Mouse (Mus musculus) spleen, adult 12 weeks (tissue): Measurements from ENCODE around the gene Mpp2.

ENCODE experiments used
- DNase-seq: peaks from one replicate; pipeline ENCODE4 v3.0.0; 2022; ENCODE audit warnings: low spot score

The Mpp2 gene

DNA sequence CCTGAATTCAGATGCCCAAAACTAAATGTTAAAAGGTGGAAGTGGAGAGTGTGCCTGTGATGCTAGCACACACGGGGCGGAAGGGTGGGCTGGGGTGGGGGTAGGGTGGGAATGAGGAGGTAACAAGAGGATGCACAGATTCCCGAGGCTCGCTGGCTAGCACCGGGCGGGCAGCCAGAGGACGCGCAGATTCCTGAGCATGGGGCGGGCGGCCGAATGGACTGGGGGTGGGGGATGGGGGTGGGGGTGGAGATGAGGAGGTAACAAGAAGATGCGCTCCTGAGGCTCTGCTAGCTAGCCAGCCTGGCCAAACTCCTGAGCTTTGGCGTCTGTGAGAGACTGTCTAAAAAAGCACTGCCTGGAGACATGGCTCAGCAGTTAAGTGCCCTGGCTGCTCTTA lies 17.9 kb downstream of the Mpp2 start:
- no peak for DNase-seq

DNA sequence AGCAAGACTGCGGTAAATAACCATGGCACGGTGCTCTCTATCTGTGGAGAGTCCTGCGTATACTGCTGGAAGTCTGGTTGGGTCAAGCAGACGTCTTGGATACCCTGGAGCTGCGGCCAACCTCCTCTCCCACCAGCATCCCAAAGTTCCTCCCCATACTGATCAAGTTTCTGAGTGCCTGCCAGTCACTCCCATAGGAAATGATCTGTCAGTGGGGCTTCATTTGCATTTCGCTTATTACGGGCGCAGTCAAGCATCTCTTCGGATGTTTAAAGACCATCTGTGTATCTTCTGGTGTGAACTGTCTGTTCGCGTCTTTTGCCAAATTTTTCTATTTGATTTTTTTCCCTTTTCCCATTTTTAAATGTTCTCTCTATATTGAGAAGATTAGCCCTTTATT lies 18.7 kb downstream of the Mpp2 start:
- no peak for DNase-seq

DNA sequence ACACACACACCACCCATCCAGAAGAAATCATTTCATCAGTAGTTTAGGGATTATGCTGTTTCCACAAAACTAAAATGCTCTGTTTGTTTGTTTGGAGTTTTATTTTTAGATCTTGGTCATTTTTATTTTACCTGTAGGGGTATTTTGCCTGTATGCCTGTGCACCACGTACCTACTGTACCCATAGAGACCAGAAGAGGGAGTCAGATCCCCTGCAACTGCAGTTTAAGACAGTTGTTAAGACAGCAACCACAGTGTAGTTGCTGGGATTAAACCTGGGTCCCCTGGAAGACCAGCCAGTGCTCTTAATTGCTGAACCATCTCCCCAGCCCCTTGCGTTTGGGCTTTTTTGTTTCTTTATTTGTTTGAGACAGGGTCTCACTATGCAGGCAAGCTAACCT lies 19.3 kb downstream of the Mpp2 start:
- DNase-seq = no peak

DNA sequence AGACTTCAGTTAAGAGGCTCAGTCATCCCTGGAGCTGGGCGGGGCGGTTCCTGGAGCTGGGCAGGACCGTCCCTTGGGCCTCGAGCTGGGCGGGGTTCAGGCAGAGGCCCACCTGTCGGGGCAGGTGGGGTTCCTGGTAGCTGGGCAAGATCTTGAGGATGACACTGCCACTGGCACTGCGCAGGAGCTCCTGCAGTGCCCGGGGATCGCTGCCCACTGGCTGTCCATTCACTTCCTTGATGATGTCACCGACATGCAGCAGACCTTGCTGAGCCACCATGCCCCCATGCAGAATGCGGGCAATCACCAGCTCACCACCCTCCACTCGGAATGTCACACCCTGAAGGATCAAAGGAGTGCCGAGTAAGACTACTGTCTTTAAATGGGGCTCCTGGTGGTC lies 25.2 kb downstream of the Mpp2 start:
- no peak for DNase-seq

DNA sequence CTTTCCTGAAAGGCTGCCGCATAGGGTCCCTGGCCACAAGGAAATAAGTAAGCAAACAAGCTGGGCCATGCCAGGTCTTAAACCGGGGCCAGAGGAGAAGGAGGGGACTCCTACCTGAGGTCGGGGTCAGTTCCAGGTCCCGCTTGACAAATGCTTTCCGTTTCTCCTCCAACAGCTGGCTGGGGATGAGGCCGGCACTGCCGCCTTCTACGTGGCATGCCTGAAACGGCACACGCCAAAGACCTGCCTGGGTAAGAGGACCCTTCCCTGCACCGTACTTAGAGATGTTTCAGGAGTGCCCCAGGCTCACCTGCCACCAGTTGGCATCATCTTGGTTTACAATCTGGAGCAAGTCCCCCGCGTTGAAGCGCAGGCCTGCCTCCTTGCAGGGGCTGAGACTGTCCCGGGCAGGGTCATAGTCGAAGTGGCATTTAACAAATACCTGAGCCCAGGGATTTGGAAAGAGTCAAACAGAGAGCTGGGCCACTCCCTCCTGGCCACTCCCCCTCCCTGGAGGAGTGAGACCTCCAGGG lies 26.3 kb downstream of the Mpp2 start:
- no peak for DNase-seq

DNA sequence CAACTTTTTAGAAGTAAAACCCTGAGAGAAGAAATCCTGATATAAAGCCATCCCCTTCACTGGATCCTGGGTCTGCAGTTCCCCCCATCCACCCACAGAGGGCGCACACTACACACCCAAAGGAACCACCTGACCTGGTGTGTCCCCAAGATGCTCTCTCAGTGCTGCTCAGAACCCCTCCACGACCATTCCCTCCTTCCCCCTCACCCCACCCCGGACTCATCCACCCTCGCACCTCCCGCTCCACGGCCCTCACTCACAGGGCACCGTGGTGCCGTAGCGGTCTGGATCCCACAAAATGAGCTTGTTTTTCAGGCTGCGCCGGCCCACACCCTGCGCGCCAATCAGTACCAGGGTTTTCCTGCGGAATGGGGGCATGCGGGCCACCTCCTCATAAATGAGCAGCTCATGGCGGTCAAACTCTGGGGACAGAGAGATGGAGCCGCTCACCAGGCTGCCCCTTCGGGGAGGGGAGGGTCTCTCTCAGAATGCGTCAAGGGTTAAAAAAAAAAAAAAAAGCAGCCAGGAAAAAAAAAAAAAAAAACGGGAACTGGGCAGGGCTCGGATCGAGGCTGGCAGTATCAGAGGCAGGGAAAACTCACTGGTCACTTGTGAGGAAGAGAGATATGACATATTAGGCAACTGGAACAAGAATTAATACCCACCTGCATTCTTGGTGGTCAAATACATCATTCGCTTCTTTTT lies 26.9 kb downstream of the Mpp2 start:
- DNase-seq = peak; percentile 63

DNA sequence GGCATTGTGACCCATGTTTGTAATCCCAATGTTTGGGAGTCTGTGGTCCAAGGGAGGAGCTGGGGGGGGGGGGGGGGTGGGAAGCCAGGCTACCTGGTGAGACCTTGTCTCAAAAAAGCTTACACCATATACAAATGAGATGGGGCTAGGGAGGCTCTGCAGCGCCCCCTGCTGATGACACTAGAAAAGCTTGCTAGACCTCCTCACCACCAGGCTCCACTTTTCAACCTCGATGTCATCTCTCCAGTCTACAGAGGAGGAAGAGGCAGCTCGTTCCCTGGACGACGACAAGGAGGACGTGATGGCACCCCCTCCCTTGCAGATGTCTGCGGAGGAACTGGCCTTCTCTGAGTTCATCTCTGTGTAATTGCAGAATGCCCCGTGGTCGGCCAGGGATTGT lies 34.5 kb downstream of the Mpp2 start:
- no peak for DNase-seq

DNA sequence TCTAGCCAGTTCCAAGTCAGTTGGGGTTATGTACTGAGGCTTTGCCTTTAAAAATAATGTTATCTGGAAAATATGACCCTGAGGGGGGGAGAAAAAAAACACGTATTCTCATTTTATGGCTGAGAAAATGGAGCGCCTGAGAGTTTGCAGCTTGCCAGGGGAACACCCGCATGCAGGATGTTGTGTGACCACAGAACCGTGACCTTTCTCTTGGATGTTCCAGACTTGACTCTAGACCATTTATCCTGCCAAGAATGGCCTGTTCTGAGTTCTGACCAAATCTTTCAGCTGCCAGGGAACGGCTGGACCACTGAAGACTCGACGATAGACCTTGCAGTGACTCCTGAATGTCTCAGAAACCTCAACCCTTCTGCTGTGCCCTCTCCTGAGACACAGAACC lies 35.1 kb downstream of the Mpp2 start:
- no peak for DNase-seq

DNA sequence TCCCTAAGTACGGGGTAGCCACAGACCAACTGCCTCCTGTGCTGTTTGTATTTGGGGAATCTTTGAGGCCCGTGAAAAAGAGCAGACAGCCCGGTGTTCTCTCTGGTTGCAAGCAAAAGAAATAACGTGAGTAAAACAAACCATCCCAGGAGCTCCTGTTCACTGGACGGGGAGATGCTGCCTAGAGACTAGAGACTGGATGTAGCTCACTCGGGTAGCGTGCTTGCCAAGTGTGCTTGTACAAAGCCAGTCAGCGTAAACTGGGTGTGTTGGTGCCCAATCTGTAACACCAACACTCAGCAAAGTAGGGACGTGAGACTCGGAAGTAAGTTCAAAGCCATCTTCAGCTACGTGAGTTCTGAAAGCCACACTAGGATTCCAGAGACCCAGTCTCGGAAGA lies 35.6 kb downstream of the Mpp2 start:
- no peak for DNase-seq

DNA sequence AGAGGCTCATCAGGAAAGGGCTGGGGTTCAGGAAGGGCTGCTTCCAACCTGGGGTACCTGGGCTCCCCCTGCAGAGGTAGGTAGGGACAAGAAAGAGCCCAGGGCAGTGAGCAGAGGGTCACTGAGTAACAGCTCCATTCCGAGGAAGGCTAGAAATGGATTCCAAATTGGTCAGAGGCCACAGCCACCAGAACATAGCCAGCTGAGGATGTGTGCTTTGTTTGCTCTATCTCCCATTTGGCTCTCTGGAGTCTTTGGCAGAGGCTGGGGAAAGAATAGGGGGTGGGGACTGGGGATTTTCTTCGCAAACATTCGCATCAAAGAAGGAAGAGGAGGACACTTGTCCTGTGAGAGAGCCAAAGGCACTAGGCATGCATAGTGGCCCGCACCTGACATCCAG lies 36.4 kb downstream of the Mpp2 start:
- DNase-seq = no peak

DNA sequence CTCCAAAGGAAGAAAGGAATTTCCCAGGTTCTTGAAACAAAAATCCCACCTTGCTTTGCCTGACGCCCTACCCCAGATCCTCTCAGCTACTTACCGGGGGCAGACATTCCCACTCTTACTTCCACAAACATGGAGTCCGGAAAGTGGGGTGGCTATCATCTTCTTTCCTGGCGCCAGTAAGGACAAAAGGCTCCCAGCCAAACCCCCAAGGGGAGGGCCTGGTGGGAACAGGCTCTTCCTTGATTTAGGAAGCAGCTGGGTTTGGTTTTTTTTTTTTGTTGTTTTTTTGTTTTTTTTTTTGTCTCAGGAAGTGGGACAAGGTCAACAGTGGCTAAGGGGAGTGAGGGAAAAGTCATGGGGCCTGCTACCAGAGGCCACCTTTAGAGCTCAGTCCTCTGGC lies 36.8 kb downstream of the Mpp2 start:
- DNase-seq = no peak

DNA sequence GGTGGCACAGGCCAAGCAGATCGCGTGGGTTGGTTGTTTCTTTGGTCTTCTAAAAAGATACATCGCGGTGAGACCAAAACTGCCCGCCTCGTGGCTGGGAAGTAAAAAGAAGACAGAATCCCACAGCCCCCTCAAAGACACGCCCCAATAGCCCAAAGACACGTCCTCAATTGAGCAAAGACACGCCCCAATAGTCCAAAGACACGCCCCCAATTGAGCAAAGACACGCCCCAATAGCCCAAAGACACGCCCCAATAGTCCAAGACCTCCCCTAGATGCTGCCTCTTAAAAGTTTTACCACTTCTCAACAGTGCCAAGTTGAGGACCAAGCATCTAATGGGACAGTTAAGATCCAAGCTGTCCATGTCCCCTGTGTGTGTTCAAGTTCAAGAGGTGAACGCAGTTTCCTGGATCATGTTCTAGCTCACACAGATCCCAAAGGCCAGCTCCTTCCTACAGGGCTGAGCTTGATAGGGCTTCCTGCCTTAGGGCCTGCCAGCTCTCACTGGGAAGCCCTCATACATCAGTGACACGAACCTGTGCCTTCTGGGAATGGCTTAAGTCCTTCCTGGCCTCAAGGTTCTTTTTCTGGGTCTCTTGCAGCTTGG lies 38.3 kb downstream of the Mpp2 start:
- DNase-seq = no peak

DNA sequence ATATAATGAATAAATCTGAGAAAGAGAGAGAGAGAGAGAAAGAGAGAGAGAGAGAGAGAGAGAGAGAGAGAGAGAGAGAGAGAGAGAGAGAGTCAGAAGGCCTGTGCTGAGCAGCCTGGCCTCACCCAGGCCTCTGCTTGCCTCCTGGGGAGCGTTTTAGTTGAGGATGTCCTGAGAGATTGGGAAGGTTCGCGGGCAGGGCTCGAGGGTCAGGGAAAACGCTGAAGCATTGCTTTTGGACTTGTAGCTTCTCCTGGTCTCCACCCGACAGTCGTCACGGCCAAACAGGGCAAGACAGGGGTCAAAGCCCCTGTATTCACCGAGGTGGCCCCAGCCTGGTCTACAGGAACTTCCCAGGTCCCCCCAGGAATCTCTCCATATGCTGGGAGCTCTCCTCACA lies 41.7 kb downstream of the Mpp2 start:
- DNase-seq = no peak

DNA sequence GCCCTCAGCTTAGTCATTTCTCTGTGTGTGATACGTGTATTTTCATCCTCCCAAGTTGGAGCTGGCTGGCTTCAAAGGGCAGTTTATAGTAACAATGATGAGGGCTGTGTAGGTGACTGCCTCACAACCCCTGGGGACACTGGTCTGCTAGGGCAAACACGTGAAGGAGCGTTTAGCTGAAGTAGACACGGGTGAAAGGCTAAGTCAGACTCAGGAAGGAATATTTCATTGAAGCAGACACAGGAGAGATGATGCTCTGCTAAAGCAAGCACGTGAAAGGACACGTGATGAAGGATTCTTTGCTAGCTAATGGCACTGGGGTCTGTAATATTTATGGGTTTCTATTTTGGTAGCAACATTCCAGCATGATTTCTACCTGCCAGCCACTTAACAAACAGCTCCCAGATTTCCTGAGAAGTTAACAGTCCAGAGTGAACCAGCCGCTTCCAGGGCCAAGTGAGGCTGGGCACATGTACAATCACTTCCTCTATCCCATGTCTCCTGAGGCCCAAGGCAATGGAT lies 43.6 kb downstream of the Mpp2 start:
- DNase-seq = no peak

DNA sequence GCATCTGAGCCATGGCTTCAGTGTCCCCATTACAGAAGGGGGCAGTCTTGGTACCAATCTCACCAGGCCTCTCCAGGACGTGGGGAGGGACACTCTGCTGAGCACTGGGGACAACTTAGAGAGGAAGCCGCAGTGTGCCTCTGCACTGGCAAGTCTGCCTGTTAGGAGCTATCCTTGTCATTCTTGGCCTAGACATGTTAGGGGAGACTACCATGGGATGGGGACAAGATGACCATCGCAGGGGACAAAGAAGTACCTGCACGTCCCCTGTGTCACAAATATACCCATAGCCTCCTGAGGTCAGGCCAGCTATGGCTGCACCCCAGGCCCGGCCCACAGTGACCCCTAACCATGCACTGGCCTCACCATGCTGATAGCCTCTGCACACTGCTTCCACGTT lies 44.9 kb downstream of the Mpp2 start:
- DNase-seq = no peak

DNA sequence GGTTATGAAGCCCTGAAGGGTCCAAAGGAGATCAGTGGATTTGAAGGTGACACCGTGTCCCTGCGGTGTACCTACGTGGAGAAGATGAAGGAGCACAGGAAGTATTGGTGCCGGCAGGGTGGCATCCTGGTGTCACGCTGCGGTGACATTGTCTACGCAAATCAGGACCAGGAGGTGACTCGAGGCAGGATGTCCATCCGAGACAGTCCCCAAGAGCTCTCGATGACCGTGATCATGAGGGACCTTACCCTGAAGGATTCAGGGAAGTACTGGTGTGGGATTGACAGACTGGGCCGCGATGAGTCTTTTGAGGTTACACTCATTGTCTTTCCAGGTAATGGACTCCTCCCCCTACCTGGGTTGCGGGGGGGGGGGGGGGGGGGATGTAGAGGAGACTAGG lies 45.3 kb downstream of the Mpp2 start:
- no peak for DNase-seq

DNA sequence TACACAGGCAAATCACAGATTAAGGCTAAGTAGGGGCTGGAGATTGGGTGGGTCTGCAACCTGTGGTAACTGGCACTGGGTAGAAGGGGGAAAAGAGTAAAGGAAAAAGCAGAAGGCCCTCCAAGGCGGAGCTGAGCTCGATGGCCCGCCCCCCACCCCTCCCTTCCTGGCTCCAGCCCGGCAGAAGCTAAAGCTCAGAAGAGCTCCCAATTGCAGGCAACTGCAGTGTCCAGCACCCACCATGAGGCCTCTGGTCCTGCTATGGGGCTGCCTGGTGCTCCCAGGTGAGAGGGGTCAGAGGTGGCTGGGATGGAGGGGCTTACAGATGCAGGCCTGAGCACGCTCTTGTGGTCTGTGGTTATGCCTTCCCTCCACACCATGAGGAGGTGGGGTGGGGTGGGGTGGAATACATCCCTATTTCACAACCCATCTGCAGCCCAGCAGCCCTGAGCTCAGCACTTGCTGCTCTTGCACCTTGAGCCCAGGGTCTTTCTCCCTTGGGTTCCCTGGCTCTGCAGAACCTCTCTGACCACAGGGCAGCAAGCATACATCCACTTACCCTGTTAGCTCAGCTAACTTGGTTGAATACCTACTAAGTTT lies 46.9 kb downstream of the Mpp2 start, which contains the start of gene Cd300lg:
Gene Cd300lg (plus strand): TSS at position 160 of the 600 bp plus-strand sequence.
- no peak for DNase-seq

DNA sequence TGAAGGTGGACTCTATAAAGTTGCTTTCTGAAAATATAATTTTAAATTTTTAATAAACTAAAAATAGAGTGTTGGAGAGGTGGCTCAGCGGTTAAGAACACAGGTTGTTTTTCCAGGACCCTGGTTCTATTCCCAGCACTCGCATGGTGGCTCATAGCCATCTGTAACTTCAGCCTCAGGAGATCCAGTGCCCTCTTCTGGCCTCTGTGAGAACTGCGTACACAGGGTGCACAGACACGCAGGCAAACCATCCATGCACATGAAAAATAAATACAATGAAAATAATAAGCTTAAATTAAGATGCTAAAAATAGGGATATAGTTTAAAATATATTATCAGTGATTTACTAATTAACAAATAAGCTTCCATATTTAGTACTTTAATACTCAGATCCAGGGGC lies 47.7 kb downstream of the Mpp2 start:
- no peak for DNase-seq

DNA sequence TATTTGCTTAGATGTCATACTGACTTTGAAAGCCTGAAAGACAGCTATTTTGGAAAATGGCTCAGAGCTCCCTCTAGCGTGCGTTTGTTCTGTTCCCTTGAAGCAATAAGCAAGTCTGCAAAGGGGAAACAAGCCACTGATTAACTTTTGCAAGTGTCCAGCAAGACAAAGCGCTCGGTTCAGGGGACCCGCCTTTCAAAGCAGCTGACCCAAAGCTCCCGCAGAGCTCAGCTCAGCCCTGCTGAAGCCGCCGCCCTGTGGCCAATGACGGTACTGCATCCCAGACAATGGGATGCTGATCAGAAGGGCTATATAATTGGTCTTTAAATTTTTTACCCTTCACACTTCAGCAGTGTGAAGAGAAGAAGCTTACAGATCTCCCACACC lies 48.2 kb downstream of the Mpp2 start:
- peak; percentile 60 for DNase-seq

DNA sequence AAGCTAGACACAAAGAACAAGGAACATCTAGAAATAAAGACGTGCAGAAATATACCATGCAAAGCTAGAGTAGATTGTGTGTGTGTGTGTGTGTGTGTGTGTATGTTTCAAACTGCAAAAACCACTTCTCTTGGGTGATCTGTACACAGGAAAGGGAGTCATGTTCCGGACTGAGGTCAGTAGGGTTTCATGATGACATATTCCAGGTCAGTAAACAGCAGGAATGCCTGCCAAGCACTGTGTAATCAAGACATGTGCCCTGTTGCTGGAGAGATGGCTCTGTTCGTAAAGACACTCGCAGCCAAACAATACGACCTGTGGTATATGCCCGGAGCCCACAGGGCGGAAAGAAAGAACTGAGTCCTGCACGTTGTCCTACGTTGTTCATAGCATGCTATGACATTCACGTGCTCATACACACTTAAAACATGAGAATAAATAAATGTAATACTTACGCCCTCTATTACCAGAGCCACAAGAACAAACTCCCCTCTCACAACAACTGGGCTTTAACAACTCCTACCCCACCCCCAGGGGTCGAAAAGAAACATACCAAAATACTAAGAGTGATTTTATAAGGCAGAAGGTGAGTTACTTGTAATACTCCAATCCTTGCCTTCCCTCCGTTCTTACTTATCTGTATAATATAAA lies 48.7 kb downstream of the Mpp2 start:
- DNase-seq = no peak

DNA sequence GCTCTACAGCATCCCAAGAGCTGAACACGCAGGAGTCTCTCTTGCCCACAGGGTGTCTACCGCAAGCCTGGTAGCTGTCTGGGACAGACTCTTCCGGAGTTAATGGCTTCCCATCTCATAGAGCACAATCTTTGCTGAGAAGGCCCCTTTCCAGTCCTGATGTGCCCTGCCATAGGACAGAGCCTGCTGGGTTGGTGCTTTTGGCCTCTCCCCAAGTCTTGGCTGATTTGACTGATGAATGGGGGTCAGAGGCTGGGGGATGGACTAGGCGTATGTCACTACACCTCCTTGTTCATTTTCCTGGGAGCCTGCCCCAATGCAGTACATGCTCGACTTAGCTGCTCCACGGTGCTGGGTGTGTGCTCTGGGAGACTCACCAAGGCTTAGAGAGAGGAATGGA lies 50.5 kb downstream of the Mpp2 start:
- DNase-seq = no peak

DNA sequence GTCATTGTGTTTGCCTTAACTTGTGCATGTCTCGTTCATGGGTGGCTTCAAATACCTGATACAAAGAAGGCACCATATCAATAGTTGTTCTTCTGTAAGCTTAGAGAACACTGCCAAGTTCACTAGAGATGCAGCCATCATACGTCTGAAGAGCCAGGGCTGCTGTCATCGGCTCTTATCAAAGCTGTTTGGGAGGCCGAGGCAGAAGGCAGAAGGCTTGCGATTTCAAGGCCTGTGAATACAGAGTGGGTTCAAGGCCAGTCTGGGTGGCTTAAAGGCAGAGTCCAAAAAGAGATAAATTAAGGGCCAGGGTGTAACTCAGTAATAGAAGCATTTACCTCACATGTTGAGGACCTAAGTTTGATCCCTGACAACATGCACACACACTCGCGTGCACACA lies 52.0 kb downstream of the Mpp2 start:
- DNase-seq = no peak

DNA sequence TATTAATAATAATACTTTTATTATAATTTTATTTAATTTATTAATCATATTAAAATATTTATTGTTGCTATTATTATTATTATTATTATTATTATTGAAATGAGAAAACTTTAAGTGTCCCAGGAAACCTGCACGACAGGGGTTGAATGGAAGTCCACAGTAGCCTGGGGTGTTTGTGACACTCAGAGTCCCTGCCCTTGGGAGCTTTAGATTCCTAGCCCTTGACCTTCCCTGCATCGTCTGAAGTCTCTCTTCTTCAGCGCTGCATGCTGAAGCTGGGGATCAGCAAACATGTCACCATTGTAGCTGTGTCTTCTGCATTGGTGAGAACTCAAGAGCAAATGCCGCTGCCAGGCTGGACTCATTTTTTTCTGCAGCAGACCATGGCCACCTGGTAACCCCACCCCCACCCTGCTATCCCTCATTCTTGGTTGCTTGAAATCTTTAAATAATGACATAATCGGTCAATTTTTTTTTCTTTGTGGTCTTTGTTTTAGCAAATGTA lies 52.8 kb downstream of the Mpp2 start:
- DNase-seq = no peak
